Mouse (Mus musculus) 3134 (cell line): ENCODE measurements around the gene Ep400.
A peak's percentile ranks its signal among the peaks of the same experiment; 100 is the strongest.
"Not testable (repeated sequence)": the region's sequence is repeated elsewhere in the genome, so short reads cannot be mapped to it uniquely, and the experiment has no call there.

Experiments
- DNase-seq: peaks from one replicate; pipeline ENCODE4 v3.0.0-alpha.2; 2011; ENCODE audit warnings: low spot score; ENCODE audit not compliant: insufficient read length; ENCODE audit errors: extremely low read depth

Ep400 gene

GRCm38 (mm10) chr5:110779998-110780760 is 9.7 kb upstream of the Ep400 start, which contains the start of gene Pus1:
Pus1 (minus strand) TSS chr5:110780659.
- peak; percentile 85 for DNase-seq

DNA sequence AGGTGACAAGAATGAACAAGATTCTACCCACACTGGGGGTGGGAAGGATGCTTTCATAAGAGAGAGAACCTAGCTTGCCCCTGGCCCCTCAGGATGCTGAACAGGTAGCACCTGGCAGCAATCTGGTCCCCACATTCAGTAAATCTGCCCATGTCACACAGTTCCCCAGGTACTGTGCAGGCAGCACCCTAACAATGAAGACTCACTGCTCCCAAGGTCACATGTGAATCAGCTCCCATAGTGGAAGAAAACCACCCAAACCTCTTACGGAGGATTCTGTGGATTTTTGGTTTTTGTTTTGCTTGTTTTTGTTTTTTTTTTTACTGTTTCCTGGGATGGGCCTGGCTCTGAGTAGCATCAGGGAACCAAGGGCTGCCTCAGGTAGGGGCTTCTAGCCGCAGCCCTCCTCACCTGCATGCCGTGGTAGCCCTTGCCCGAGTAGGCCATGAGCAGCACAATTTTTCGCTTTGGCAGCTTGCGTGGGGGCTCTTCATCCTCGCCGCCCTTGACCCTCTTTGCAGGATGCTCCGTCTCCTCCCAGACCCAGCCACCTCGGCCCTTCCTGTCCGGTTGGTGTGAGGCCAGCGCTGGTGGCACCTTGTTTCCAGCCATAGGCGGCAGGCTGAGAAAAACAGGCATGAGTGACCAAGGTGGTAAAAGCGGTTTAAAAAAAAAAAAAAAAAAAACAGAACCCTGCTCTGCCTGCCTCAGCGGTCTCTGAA is 8.9 kb upstream of the Ep400 start:
- DNase-seq, result no peak

DNA sequence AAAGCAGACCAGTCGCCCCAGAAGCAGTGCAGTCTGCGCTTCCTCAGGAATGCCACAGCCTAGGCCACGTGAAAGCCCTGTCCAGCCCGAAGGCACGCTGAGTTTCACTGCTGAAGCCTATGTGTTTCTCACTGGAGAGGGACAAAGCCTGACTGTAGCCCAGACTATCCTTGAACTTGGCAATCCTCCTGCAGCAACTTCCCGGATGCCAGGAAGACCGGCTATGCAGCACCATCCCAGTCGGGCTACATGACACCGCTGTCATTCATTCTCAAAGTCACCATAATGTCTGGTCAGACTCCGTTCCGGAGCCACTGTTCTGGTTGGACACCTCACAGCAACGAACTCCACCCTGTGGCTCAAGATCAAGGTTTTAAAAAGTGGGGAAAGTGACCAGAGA is 7.7 kb upstream of the Ep400 start:
- no peak for DNase-seq

- no peak for DNase-seq
Observed at GRCm38 (mm10) chr5:110776141-110776540, 5.6 kb upstream of the Ep400 start.

- DNase-seq, result no peak
Observed at GRCm38 (mm10) chr5:110774511-110774910, 4.0 kb upstream of the Ep400 start.

DNA sequence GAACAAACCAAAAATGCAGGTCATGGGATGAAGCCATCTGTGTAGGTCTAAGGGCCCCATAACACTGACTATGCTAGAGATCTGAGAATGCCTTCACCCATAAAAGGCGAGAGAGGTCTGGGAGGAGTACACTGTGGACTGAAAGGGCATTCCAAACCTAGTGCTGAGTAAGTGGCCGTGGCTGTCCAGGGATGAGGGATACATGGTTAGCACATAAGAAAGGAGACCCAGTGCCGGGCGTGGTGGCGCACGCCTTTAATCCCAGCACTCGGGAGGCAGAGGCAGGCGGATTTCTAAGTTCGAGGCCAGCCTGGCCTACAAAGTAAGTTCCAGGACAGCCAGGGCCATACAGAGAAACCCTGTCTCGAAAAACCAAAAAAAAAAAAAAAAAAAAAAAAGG is 2.4 kb upstream of the Ep400 start:
- DNase-seq, result not testable (repeated sequence)

DNA sequence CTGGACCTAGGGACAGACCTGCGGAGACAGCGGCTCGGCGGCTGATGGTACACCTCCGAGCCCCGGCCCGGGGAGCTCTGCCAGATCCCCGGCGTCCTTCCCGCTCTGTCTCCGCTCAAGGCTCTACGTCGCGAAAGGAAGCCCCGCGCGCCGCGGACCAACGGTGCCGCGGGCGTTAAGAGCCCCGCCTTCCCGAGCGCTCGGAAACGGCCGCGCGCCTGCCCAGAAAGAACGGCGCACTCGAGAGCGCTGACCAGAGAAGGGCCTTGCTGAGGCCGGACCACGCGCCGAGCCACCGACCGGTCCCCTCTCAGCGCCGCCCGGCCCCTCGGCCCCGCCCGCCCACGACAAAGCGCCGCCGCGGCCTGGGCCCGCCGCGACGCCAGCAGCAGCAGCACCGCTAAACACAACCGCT is 479 bp downstream of the Ep400 start:
- no peak for DNase-seq

- DNase-seq, result no peak
Observed at GRCm38 (mm10) chr5:110769272-110769671, 1.2 kb downstream of the Ep400 start.

DNA sequence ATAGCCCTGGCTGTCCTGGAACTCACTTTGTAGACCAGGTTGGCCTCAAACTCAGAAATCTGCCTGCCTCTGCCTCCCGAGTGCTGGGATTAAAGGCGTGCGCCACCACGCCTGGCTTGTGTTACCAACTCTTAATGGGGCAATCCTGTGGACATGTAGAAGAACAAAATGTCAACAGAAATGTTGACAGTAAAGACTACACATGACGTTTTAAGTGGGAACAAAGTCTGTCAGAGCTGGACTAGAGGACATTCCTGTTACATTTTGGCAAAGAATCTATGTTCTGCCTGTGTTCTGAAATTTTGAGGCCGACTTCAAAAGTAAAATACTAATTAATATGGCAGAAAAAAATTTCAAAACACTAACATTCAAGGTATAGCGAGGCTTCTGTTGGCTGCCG is 6.6 kb downstream of the Ep400 start:
- no peak for DNase-seq

DNA sequence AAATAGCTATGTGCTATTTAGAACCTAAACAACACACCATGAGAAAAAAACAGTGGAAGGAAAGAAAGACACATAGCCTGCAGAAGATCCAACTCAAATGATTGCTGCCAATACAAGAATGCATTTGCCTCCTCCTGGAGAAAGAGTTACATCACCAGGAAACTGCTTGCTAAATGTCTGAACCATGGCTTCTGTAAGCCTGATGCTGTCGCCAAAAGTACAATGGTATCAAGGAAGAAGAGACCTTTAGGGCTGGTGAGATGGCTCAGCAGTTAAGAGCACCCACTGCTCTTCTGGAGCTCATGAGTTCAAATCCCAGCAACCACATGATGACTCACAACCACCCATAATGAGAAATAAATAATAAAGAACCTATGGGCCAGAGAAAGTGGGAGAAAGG is 25.5 kb downstream of the Ep400 start:
- no peak for DNase-seq

- no peak for DNase-seq
Observed at GRCm38 (mm10) chr5:110739496-110740275, 30.8 kb downstream of the Ep400 start.

DNA sequence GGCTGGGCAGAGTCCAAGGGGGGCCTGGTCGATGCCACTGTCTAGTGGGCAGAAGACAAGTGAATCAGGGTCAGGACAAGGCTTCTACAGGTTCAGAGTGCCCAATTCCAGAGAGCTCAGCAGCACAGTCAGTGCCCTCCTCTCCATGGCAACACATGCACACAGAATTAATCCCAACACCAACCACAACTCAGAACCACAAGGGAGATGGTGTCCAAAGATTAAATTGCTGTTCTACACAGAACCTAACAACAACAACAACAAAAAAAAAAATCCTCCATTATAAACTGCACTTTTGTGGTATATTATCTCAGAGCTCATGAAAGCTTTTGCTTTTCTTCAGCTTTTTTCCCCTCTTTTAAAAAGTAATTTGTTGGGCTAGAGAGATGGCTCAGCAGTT is 34.9 kb downstream of the Ep400 start:
- DNase-seq, result no peak

- DNase-seq, result no peak
Observed at GRCm38 (mm10) chr5:110733231-110733823, 37.2 kb downstream of the Ep400 start.

DNA sequence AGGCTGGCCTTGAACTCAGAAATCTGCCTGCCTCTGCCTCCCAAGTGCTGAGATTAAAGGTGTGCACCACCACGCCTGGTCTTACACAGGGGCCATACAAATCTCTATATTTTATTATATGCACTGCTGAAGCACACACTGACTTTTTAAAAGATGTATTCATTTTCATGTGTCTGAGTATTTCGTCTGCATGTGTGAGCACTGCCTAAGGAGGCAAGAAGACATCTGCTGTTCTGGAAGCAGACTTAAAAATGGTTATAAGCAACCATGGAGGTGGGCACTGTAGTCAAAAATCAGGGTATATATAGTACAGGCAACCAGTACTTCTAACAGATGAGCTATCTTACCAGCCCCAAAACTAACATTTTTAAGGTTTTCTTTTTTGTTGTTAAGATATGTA is 39.3 kb downstream of the Ep400 start:
- DNase-seq, result no peak

- no peak for DNase-seq
Observed at GRCm38 (mm10) chr5:110727850-110728249, 42.7 kb downstream of the Ep400 start.

- no peak for DNase-seq
Observed at GRCm38 (mm10) chr5:110723543-110723942, 47.0 kb downstream of the Ep400 start.

DNA sequence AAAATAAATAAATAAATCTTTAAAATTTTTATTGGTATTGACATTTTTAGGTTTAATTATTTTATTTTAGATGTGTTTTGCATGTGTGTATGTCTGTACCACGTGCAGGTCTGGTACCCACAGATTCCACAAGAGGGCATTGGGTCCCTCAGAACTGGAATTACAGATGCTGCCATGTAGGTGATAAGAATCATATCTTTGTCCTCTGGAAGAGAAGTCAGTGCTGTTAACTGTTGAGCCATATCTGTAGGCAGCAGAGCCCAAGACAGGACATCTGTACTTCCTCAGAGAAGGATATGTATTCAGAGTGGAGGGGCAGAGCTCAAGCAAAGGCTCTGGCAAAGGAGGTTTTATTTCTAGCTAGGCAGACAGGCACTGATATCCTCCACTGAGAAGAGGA is 49.1 kb downstream of the Ep400 start:
- DNase-seq, result not testable (repeated sequence)

DNA sequence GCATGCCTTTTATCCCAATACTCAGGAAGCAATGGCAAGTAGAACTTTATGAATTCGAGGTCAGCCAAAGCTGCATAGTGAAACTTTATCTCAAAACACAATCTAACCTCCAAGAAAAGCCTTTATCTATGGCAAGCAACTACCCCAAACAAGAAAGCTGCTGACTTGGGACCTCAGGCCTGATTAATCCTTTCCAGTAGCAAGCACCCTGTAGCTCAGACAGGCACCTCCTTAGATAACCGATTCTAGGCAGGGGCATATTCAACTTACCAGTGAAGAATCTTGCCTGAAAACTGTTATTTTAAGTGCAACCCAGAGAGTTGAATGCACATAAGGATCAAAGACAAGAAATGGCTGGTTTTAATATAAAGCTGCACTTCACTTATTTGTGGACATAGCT is 59.1 kb downstream of the Ep400 start:
- no peak for DNase-seq

GRCm38 (mm10) chr5:110709256-110709655 is 61.3 kb downstream of the Ep400 start:
- no peak for DNase-seq

DNA sequence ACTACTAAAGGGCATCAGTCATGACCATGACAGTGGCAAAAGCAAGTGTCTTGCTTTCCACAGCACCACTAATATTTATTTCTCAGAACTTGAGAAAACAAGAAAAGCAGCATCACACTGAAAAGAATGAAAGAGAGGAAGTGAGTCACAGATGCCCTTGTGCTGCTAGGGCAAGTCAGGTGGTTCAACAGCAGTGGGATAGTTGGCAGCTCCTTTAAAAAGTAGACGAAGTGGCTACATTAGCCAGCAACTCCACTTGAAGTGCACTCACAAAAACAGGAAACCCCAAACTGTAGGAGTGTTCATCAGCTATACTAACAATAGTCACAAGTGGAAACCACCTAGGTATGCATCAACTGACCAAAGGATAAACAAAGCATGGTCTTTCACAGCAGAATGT is 66.5 kb downstream of the Ep400 start:
- DNase-seq, result no peak

- no peak for DNase-seq
Observed at GRCm38 (mm10) chr5:110698617-110699016, 71.9 kb downstream of the Ep400 start.
